Mouse (Mus musculus): ENCODE measurements at regions not wholly inside any gene's neighbourhood (a gene's known extent, or its start where the extent isn't known, plus 50 kb on each side); places are given as distances from the start of the nearest gene placed in this dataset.

DNA sequence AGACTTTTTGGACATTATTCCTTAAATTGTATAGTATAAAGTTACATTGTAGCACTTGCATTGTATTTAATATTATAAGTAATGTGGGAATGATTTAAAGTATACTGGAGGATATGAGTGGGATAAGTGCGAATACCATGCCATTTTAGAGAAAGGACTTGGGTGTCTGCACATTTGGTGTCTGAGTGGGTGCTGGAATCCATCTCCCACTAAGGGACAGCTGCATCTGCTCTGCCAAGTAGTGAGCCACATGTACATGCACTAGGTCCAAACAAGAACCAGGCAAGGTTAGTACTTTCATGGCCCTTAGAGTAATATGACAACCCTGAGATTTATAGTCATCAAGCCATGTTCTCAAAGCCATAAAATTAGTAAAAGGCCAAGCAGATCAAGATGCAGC lies 146.0 kb upstream of the Pcsk5 start:
- no peak for TF ChIP-seq CTCF (IDR thresholded peaks at IDR 0.05; ENCODE audit: low read depth)
- no peak for TF ChIP-seq EP300 (IDR thresholded peaks at IDR 0.05; ENCODE audit: low read depth)

Data from heart, postnatal 0 days (tissue).